Mouse (Mus musculus): ENCODE results near the gene Mlana. TPM values are rescaled to one million over a fixed set of nuclear protein-coding genes. Genes with fewer than 3 reads are reported as not detected.

Mlana gene
- polyA plus RNA-seq, 1 experiment from 2014 or later, result not detected

DNA sequence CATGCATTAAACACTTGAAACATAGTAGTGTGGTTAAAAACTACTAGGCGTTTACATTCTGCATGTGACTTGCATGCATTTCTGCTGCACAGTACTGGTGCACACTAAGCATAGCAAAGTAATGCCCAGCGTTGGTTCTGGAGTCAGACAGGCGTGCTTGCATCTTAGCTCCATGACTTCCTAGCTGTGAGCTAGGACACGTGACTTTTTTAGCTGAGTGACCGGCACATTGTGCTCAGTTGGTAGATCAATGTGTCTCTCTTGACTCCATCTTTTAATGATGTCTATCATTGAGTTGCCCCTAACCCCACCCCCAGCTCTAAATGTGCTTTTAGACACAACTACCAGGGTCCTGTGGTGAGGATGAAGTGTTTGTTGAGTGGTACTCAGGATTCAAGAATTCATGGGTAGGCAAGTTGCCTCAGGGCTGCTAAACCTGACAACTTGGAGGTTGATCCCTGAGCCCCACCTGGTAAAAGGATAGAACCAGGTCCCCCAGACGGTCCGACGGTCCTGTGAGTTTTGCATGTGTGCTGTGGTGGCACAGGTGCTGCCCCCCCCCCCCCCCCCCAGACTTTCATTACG is 9.8 kb downstream of the Mlana start:
- 88% methylated on average over 9 of the region's 9 CpGs for WGBS
- Histone ChIP-seq H3K27ac (replicated peaks; ENCODE audit: low read depth, low read length) (no peak overlapping the region), H3K36me3 (ENCODE audit: control insufficient read depth, insufficient read depth, low read length) (no peaks in the 10 kb centered on the region), H3K4me3 (ENCODE audit: low read depth, low read length) (no peak overlapping the region), H3K27me3 (ENCODE audit: control insufficient read depth, insufficient read depth, low read length) (no peaks in the 10 kb centered on the region), H3K9ac (ENCODE audit: low read length) (no peak overlapping the region), H3K4me2 (ENCODE audit: low read depth, severe bottlenecking) (no peak overlapping the region), H3K9me3 (ENCODE audit: control insufficient read depth, low read length) (no peaks in the 10 kb centered on the region), H3K4me1 (ENCODE audit: control insufficient read depth, insufficient read depth, low read length) (no peaks in the 10 kb centered on the region)
- DNase-seq (ENCODE audit: low spot score) (no peak), ATAC-seq (ENCODE audit: insufficient number of reproducible peaks, low FRiP score, low TSS enrichment, low read depth) (no peak)

DNA sequence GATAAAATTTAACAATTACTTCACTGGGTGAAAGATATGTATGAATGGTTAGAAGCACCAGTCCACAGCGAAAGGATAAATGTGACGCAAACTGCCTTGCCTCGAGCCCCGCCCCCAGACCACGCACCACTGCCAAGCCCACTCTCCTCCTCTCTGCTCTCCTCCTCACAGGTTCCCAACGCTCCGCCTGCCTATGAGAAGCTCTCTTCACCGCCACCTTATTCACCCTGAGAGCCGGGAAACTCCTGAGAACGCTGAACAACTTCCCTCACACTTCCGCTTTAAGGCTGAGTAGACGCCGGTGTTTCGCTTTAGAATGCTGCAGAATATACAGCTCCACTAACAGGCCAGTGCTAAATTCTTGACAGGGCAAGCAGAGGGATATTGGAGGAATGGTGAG is 10.4 kb downstream of the Mlana start:
- H3K4me3 ChIP-seq (ENCODE audit: low read depth, low read length), result no peak overlapping the region
- no peak for ATAC-seq (ENCODE audit: insufficient number of reproducible peaks, low FRiP score, low TSS enrichment, low read depth)
- H3K9me3 ChIP-seq (ENCODE audit: control insufficient read depth, low read length), result no peaks in the 10 kb centered on the region
- H3K36me3 ChIP-seq (ENCODE audit: control insufficient read depth, insufficient read depth, low read length), result no peaks in the 10 kb centered on the region
- 63% methylated on average over 14 of the region's 14 CpGs for WGBS
- DNase-seq (ENCODE audit: low spot score), result no peak
- H3K9ac ChIP-seq (ENCODE audit: low read length), result no peak overlapping the region
- no peak overlapping the region for H3K27ac ChIP-seq (replicated peaks; ENCODE audit: low read depth, low read length)
- no peaks in the 10 kb centered on the region for H3K27me3 ChIP-seq (ENCODE audit: control insufficient read depth, insufficient read depth, low read length)
- H3K4me1 ChIP-seq (ENCODE audit: control insufficient read depth, insufficient read depth, low read length), result no peaks in the 10 kb centered on the region
- no peak overlapping the region for H3K4me2 ChIP-seq (ENCODE audit: low read depth, severe bottlenecking)

DNA sequence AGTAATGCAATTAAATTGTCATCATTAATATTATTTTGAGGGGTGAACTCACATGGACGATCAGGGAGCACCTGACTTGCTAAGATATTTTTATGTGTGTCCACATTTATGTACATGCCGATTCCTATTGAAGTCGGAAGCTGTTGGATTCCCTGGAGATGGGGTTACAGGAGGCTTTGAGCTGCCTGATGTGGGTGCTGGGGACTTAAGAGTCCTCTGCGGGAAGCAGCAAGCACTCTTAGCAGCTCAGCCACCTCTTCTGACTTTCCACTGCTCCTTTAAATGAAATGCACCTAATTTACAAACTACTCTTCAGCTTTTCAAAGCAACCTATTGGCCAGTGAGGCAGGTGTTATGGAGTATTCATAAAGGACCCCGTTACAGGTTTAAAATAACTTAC is 10.8 kb downstream of the Mlana start:
- Histone ChIP-seq H3K4me3 (ENCODE audit: low read depth, low read length) (no peak overlapping the region), H3K27me3 (ENCODE audit: control insufficient read depth, insufficient read depth, low read length) (no peaks in the 10 kb centered on the region), H3K36me3 (ENCODE audit: control insufficient read depth, insufficient read depth, low read length) (no peaks in the 10 kb centered on the region), H3K9me3 (ENCODE audit: control insufficient read depth, low read length) (no peaks in the 10 kb centered on the region), H3K4me2 (ENCODE audit: low read depth, severe bottlenecking) (no peak overlapping the region; the same call in 1 of the 2 replicates), H3K27ac (replicated peaks; ENCODE audit: low read depth, low read length) (no peak overlapping the region), H3K9ac (ENCODE audit: low read length) (no peak overlapping the region), H3K4me1 (ENCODE audit: control insufficient read depth, insufficient read depth, low read length) (no peaks in the 10 kb centered on the region)
- 79% methylated on average over 5 of the region's 5 CpGs for WGBS
- DNase-seq (ENCODE audit: low spot score) (no peak), ATAC-seq (ENCODE audit: insufficient number of reproducible peaks, low FRiP score, low TSS enrichment, low read depth) (no peak)

DNA sequence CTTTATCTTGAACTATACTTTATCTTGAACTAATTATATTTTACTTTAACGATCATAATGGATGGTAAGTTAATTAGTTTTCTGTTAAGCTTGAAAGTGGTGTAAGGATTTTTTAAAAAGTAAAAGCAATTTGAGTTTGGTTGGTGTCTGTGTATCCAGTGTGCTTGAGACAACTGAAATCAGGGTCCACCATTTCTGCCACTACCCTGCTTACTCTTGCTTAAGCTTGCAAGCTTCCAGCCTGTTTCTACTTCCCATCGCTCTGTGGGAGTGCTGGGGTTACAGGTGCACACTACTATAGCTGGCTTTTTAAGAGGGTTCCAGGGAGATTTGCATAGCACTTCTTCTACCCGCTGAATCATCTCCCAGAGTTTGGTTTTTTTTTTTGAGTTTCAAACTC is 11.8 kb downstream of the Mlana start:
- WGBS, result 86% methylated on average over 3 of the region's 3 CpGs
- ATAC-seq (ENCODE audit: insufficient number of reproducible peaks, low FRiP score, low TSS enrichment, low read depth), result no peak

DNA sequence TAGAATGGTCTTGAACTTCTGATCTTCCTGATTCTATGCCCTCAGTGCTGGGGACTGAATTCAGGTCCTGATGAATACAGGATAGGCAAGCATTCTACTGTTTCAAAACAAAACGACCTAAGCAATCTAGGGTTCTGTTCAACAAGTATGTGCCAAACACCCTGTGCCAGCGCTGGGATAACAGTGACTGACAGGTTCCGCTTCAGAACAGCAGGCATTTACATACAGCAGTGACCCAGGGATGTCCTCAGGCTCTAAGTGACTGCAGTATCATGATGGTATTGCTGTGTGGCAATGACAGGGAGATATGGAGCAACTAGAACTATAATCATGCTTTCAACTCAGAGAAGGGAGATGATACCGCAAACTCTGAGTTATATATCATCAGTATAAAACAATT is 15.8 kb downstream of the Mlana start:
- WGBS, result 90% methylated on average over 4 of the region's 4 CpGs
- Histone ChIP-seq H3K9me3 (ENCODE audit: control insufficient read depth, low read length) (no peaks in the 10 kb centered on the region), H3K27ac (replicated peaks; ENCODE audit: low read depth, low read length) (no peak overlapping the region), H3K4me3 (ENCODE audit: low read depth, low read length) (no peak overlapping the region), H3K27me3 (ENCODE audit: control insufficient read depth, insufficient read depth, low read length) (no peaks in the 10 kb centered on the region), H3K9ac (ENCODE audit: low read length) (no peak overlapping the region), H3K4me1 (ENCODE audit: control insufficient read depth, insufficient read depth, low read length) (no peaks in the 10 kb centered on the region), H3K4me2 (ENCODE audit: low read depth, severe bottlenecking) (no peak overlapping the region), H3K36me3 (ENCODE audit: control insufficient read depth, insufficient read depth, low read length) (no peaks in the 10 kb centered on the region)
- no peak for DNase-seq (ENCODE audit: low spot score)
- no peak for ATAC-seq (ENCODE audit: insufficient number of reproducible peaks, low FRiP score, low TSS enrichment, low read depth)

More for the DNA sequence above, 11.8 kb downstream of the Mlana start:
- H3K9ac ChIP-seq (ENCODE audit: low read length), result no peak overlapping the region
- H3K4me2 ChIP-seq (ENCODE audit: low read depth, severe bottlenecking), result no peak overlapping the region
- no peak for DNase-seq (ENCODE audit: low spot score)
- H3K27me3 ChIP-seq (ENCODE audit: control insufficient read depth, insufficient read depth, low read length), result no peaks in the 10 kb centered on the region
- no peaks in the 10 kb centered on the region for H3K36me3 ChIP-seq (ENCODE audit: control insufficient read depth, insufficient read depth, low read length)
- no peak overlapping the region for H3K27ac ChIP-seq (replicated peaks; ENCODE audit: low read depth, low read length)
- no peaks in the 10 kb centered on the region for H3K9me3 ChIP-seq (ENCODE audit: control insufficient read depth, low read length)
- no peak overlapping the region for H3K4me3 ChIP-seq (ENCODE audit: low read depth, low read length)
- no peaks in the 10 kb centered on the region for H3K4me1 ChIP-seq (ENCODE audit: control insufficient read depth, insufficient read depth, low read length)

DNA sequence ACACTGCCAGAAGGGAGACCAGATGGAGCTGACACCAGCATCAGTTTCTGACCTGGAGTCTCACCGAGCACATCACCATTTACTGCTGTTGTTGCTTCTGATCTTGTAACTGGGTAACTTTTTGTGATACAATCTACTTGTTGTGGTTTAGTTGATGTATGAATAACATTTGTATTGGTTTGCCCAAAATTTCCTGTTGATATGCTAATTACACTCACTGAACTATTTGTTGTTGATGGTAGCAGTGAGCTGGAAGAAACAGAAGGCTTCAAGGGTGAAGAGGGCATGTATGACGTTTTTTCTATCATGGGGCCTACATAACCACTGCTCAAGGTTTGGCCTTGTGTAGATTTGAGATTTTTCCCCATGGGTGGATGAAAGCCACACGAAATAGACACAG is 20.2 kb downstream of the Mlana start:
- H3K27ac ChIP-seq (replicated peaks; ENCODE audit: low read depth, low read length), result no peak overlapping the region
- DNase-seq (ENCODE audit: low spot score) (no peak), ATAC-seq (ENCODE audit: insufficient number of reproducible peaks, low FRiP score, low TSS enrichment, low read depth) (no peak)
- no peaks in the 10 kb centered on the region for H3K36me3 ChIP-seq (ENCODE audit: control insufficient read depth, insufficient read depth, low read length)
- H3K9ac ChIP-seq (ENCODE audit: low read length), result no peak overlapping the region
- H3K4me2 ChIP-seq (ENCODE audit: low read depth, severe bottlenecking), result no peak overlapping the region
- H3K4me3 ChIP-seq (ENCODE audit: low read depth, low read length), result no peak overlapping the region
- no peaks in the 10 kb centered on the region for H3K4me1 ChIP-seq (ENCODE audit: control insufficient read depth, insufficient read depth, low read length)
- no peaks in the 10 kb centered on the region for H3K27me3 ChIP-seq (ENCODE audit: control insufficient read depth, insufficient read depth, low read length)
- no peaks in the 10 kb centered on the region for H3K9me3 ChIP-seq (ENCODE audit: control insufficient read depth, low read length)
- WGBS, result 93% methylated on average over 3 of the region's 3 CpGs

DNA sequence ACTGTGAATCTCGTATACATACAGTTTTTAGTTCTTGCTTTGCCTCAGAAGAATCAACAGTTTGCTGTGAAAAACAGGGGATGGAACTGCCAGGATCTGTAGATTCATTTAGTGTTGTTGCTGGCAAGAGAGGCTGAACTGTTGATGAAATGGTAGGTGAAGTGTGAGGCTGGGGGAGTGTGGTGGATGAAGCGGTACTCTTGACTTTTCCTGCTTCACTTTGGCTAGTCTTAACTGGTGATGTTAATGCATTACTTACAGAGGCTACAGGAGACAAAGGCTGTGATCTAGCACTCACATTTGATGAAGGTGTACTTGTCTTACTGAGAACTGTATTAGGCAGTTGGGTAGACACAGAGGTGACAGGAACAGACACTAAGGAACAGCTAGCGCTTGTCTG is 20.9 kb downstream of the Mlana start:
- Histone ChIP-seq H3K36me3 (ENCODE audit: control insufficient read depth, insufficient read depth, low read length) (no peaks in the 10 kb centered on the region), H3K27me3 (ENCODE audit: control insufficient read depth, insufficient read depth, low read length) (no peaks in the 10 kb centered on the region), H3K4me3 (ENCODE audit: low read depth, low read length) (no peak overlapping the region), H3K9me3 (ENCODE audit: control insufficient read depth, low read length) (no peaks in the 10 kb centered on the region), H3K4me1 (ENCODE audit: control insufficient read depth, insufficient read depth, low read length) (no peaks in the 10 kb centered on the region), H3K9ac (ENCODE audit: low read length) (no peak overlapping the region), H3K27ac (replicated peaks; ENCODE audit: low read depth, low read length) (no peak overlapping the region), H3K4me2 (ENCODE audit: low read depth, severe bottlenecking) (no peak overlapping the region)
- DNase-seq (ENCODE audit: low spot score) (no peak), ATAC-seq (ENCODE audit: insufficient number of reproducible peaks, low FRiP score, low TSS enrichment, low read depth) (no peak)
- 95% methylated on average over 3 of the region's 3 CpGs for WGBS

DNA sequence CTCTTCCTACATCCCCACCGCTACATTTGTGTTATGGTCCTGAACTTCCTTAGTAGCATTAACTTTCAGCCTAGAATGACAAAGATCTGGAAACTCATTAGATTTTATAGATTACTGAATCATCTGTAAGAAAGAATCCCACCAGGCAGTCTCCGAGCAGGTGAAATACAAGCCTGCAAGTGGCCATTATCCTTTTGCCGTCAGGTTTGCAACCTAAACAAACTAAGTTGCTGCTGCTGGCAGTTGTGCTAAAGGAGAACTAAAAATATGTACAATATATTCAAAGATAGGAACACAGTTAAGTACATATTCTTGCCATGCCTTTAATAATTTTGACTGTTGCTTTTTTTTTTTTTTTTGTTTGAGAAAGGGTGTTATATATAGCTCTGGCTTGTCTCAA is 37.8 kb downstream of the Mlana start:
- no peak for DNase-seq (ENCODE audit: low spot score)
- Histone ChIP-seq H3K27me3 (ENCODE audit: control insufficient read depth, insufficient read depth, low read length) (no peaks in the 10 kb centered on the region), H3K9me3 (ENCODE audit: control insufficient read depth, low read length) (no peaks in the 10 kb centered on the region), H3K27ac (replicated peaks; ENCODE audit: low read depth, low read length) (no peak overlapping the region), H3K4me2 (ENCODE audit: low read depth, severe bottlenecking) (no peak overlapping the region), H3K4me3 (ENCODE audit: low read depth, low read length) (no peak overlapping the region), H3K9ac (ENCODE audit: low read length) (no peak overlapping the region), H3K4me1 (ENCODE audit: control insufficient read depth, insufficient read depth, low read length) (no peaks in the 10 kb centered on the region), H3K36me3 (ENCODE audit: control insufficient read depth, insufficient read depth, low read length) (no peaks in the 10 kb centered on the region)
- ATAC-seq (ENCODE audit: insufficient number of reproducible peaks, low FRiP score, low TSS enrichment, low read depth), result no peak
- WGBS, result 86% methylated on average over 3 of the region's 3 CpGs

DNA sequence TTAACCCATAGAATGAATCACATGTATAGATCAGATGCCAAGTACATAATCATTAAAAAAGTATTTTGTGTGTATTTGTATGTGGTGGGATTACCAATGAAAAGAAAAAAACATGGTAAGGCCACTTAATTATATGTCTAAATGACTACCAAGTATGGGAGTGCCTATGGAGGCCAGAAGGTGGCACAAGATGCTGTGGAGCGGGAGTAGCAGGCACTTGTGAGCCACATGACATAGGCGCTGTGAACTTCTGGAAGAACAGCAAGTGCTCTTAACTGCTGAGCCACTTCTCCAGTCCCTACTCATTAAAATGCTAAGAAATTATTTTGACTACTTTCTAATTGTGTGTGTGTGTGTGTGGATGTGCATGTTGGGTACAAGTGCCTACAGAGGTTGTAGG is 42.0 kb downstream of the Mlana start:
- WGBS, result 71% methylated on average over 2 of the region's 2 CpGs
- no peaks in the 10 kb centered on the region for H3K4me1 ChIP-seq (ENCODE audit: control insufficient read depth, insufficient read depth, low read length)
- no peak overlapping the region for H3K27ac ChIP-seq (replicated peaks; ENCODE audit: low read depth, low read length)
- ATAC-seq (ENCODE audit: insufficient number of reproducible peaks, low FRiP score, low TSS enrichment, low read depth) (no peak), DNase-seq (ENCODE audit: low spot score) (no peak)
- H3K4me3 ChIP-seq (ENCODE audit: low read depth, low read length), result no peak overlapping the region
- H3K36me3 ChIP-seq (ENCODE audit: control insufficient read depth, insufficient read depth, low read length), result no peaks in the 10 kb centered on the region
- H3K9ac ChIP-seq (ENCODE audit: low read length), result no peak overlapping the region
- no peaks in the 10 kb centered on the region for H3K27me3 ChIP-seq (ENCODE audit: control insufficient read depth, insufficient read depth, low read length)
- no peaks in the 10 kb centered on the region for H3K9me3 ChIP-seq (ENCODE audit: control insufficient read depth, low read length)
- no peak overlapping the region for H3K4me2 ChIP-seq (ENCODE audit: low read depth, severe bottlenecking)
